Mouse (Mus musculus): ENCODE measurements around the gene Asprv1.

DNA sequence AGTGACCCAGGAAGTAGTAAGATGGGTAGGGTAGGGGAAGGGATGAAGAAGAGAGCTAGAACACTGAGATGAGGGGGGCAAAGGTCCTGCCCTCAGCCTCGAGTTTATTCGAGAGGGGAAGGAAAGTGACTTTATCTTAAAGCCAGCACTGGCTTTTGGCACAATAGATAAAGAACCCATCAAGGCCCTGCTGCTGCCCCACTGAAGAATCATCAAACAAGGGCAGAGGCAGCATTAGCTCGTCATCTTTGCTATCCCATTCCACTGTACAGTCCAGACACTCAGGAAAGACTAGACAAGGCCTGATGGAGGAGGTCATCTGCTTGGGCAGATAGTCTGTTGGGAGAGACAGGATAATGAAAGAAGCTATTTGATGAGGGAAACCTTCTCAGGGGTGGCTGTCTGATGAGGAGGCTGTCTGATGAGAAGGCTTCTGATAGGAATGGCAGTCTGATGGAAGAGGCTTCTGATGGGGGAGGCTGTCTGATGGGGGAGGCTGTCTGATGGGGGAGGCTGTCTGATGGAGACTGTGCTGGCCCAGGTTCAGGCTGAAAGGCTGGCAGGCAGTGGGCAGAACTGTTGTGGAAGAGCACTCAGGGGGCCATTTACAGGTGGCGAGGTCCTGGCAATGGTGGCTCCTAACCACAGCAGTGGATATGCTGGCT lies 9.3 kb downstream of the Asprv1 start:
- TF ChIP-seq CHD2 (IDR thresholded peaks at IDR 0.05; ENCODE audit: low read depth, low read length) (no peak), HCFC1 (IDR thresholded peaks at IDR 0.05; ENCODE audit: borderline replicate concordance, insufficient read depth, low read length) (no peak), ZNF384 (IDR thresholded peaks at IDR 0.05; ENCODE audit: low read depth, low read length) (no peak), ZC3H11A (IDR thresholded peaks at IDR 0.05; ENCODE audit: borderline replicate concordance, low read depth, low read length) (no peak), MAFK (IDR thresholded peaks at IDR 0.05; ENCODE audit: insufficient read depth, low read depth, low read length) (no peak)

Data from ES-E14 (cell line).